Mouse (Mus musculus): Measurements from ENCODE around the gene Atg4c. TPM values are rescaled to one million over a fixed set of nuclear protein-coding genes. Genes with fewer than 3 reads are reported as not detected.

Atg4c gene
- polyA plus RNA-seq, 1 experiment from 2014 or later: 12.9 TPM

DNA sequence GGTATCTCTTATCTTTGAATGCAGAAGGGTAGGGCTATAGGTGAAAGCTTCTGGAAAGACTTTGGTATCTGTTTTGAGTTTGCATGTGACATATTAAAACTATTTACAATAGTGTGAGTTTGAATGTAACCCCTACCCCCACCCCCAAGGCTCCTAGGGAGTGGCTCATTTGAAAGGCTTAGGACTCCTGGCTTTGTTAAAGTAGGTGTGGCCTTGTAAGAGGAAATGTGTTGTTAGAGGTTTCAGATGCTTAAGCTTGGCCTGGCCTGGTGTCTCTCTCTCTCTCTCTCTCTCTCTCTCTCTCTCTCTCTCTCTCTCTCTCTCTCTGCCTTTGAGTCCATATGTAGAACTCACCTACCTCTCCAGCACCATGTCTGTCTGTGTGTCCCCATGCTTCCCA lies 5.0 kb downstream of the Atg4c start:
- Histone ChIP-seq H3K4me3 (ENCODE audit: low read depth, low read length) (no peak overlapping the region), H3K27ac (ENCODE audit: low read depth, low read length) (no peak overlapping the region), H3K9ac (ENCODE audit: low read length) (no peak overlapping the region), H3K36me3 (ENCODE audit: control insufficient read depth, insufficient read depth, low read length) (no peaks in the 10 kb centered on the region), H3K4me2 (ENCODE audit: low read length) (no peak overlapping the region), H3K9me3 (replicated peaks; ENCODE audit: control insufficient read depth, low read length) (no peaks in the 10 kb centered on the region), H3K27me3 (replicated peaks; ENCODE audit: control insufficient read depth, insufficient read depth, low read length) (no peaks in the 10 kb centered on the region), H3K4me1 (ENCODE audit: control insufficient read depth, insufficient read depth, low read length) (no peaks in the 10 kb centered on the region)
- ATAC-seq: no peak
- DNase-seq (ENCODE audit: low spot score): no peak

DNA sequence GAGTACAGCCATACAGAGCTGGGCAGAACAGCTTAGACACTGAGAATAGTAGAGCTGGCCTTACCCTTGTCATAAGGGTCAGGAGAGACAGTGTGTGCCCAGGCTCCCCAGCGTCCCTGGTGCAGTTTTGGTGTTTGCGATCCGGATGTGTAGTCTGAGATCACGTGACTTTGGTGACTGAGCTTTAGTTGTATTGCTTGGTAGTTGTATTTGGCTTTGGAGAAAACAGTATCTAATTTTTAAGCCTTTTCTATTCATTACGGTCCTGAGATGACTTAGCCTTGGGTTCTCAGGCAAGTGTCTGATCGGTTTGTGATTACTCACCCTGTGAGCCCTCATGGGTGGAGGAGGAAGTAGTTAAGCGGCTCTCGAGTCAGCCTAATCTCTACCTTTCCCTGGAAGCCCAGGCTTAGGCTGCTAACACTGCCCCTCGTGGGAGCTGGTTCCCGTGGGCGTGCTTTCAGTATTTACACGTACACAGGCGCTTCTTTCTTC lies 6.1 kb downstream of the Atg4c start:
- Histone ChIP-seq H3K4me1 (ENCODE audit: control insufficient read depth, insufficient read depth, low read length) (no peaks in the 10 kb centered on the region), H3K4me2 (ENCODE audit: low read length) (no peak overlapping the region), H3K4me3 (ENCODE audit: low read depth, low read length) (no peak overlapping the region), H3K27ac (ENCODE audit: low read depth, low read length) (no peak overlapping the region), H3K36me3 (ENCODE audit: control insufficient read depth, insufficient read depth, low read length) (no peaks in the 10 kb centered on the region), H3K9ac (ENCODE audit: low read length) (no peak overlapping the region), H3K27me3 (replicated peaks; ENCODE audit: control insufficient read depth, insufficient read depth, low read length) (no peaks in the 10 kb centered on the region), H3K9me3 (replicated peaks; ENCODE audit: control insufficient read depth, low read length) (no peaks in the 10 kb centered on the region)
- ATAC-seq (no peak), DNase-seq (ENCODE audit: low spot score) (no peak)
- WGBS: 81% methylated on average over 13 of the region's 13 CpGs

DNA sequence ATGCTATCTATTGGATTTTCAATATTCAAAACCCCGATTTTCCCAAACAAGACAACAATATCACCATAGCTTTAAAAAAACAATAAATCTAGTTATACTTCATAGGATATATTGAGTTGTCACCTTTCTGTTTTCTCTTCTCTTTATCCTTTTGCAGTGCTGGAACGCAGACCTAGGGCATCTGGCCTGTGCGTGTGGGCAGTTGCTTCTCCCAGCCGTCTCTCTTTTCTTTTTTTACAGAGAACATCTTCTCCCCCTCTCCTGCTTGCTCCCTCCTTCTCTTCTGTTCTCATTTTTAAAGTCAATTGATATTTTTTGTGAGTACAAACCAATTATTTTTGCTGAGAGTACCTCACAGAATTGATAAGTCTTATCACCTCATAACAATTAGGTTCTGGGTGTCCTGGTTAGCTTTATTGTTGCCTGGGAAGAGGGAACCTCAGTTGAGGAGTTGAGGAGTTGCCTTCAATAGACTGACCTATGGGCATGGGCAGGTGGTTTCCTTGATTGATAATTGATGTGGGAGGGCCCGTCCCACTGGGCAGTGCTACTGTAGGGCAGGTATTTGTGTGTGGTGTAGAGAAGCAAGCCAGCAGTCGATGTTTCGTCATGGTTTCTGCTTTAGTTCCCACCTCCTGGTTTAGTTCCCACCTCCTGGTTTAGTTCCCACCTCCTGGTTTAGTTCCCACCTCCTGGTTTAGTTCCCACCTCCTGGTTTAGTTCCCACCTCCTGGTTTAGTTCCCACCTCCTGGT lies 6.8 kb downstream of the Atg4c start:
- H3K27ac ChIP-seq (ENCODE audit: low read depth, low read length): no peak overlapping the region
- H3K4me2 ChIP-seq (ENCODE audit: low read length): no peak overlapping the region
- H3K9me3 ChIP-seq (replicated peaks; ENCODE audit: control insufficient read depth, low read length): no peaks in the 10 kb centered on the region
- no peaks in the 10 kb centered on the region for H3K4me1 ChIP-seq (ENCODE audit: control insufficient read depth, insufficient read depth, low read length)
- H3K36me3 ChIP-seq (ENCODE audit: control insufficient read depth, insufficient read depth, low read length): no peaks in the 10 kb centered on the region
- WGBS: 91% methylated on average over 7 of the region's 7 CpGs
- H3K4me3 ChIP-seq (ENCODE audit: low read depth, low read length): no peak overlapping the region
- no peak for DNase-seq (ENCODE audit: low spot score)
- no peak overlapping the region for H3K9ac ChIP-seq (ENCODE audit: low read length)
- no peak for ATAC-seq
- H3K27me3 ChIP-seq (replicated peaks; ENCODE audit: control insufficient read depth, insufficient read depth, low read length): no peaks in the 10 kb centered on the region

DNA sequence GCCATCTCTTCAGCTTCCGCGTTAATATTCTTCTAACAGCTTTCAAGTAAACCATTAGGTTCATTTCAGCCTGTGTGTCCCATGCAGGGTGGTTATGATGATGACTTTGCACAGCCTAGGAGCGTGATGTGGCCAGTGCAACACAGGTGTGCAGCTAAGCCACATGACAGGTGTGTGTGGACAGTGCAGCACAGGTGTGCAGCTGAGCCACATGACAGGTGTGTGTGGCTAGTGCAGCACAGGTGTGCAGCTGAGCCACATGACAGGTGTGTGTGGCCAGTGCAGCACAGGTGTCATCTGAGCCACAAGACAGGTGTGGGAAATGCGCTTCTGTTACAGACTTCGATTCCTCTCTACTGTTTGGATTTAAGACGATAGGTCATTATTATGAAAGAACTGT lies 12.0 kb downstream of the Atg4c start:
- Histone ChIP-seq H3K4me2 (ENCODE audit: low read length) (no peak overlapping the region), H3K27me3 (replicated peaks; ENCODE audit: control insufficient read depth, insufficient read depth, low read length) (no peaks in the 10 kb centered on the region), H3K9ac (ENCODE audit: low read length) (no peak overlapping the region), H3K4me1 (ENCODE audit: control insufficient read depth, insufficient read depth, low read length) (no peaks in the 10 kb centered on the region), H3K9me3 (replicated peaks; ENCODE audit: control insufficient read depth, low read length) (no peaks in the 10 kb centered on the region), H3K27ac (ENCODE audit: low read depth, low read length) (no peak overlapping the region), H3K4me3 (ENCODE audit: low read depth, low read length) (no peak overlapping the region), H3K36me3 (ENCODE audit: control insufficient read depth, insufficient read depth, low read length) (no peaks in the 10 kb centered on the region)
- 95% methylated on average over 6 of the region's 6 CpGs for WGBS
- DNase-seq (ENCODE audit: low spot score) (no peak), ATAC-seq (no peak)

DNA sequence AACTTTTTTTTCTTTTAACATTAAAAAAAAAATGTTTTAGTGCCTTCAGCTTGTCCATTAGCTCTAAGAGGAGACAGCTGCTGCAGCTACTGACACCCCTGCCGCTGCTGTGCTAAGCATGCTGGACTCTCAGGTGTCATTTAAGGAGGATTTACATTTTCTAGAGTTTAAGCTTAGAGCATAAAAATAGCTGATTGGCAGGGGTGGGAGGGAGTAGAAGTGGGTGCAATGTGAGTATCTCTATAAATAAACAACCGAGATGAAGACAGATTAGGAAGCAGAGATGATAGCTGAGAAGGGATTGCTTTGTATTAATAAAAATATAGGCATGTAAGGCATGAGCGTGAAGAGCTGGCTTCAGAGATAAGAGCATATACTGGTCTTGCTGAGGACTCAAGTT lies 12.6 kb downstream of the Atg4c start:
- Histone ChIP-seq H3K9me3 (replicated peaks; ENCODE audit: control insufficient read depth, low read length) (no peaks in the 10 kb centered on the region), H3K4me1 (ENCODE audit: control insufficient read depth, insufficient read depth, low read length) (no peaks in the 10 kb centered on the region), H3K27me3 (replicated peaks; ENCODE audit: control insufficient read depth, insufficient read depth, low read length) (no peaks in the 10 kb centered on the region), H3K4me3 (ENCODE audit: low read depth, low read length) (no peak overlapping the region), H3K27ac (ENCODE audit: low read depth, low read length) (no peak overlapping the region), H3K9ac (ENCODE audit: low read length) (no peak overlapping the region), H3K4me2 (ENCODE audit: low read length) (no peak overlapping the region), H3K36me3 (ENCODE audit: control insufficient read depth, insufficient read depth, low read length) (no peaks in the 10 kb centered on the region)
- 81% methylated on average over 3 of the region's 3 CpGs for WGBS
- ATAC-seq (no peak), DNase-seq (ENCODE audit: low spot score) (no peak)

DNA sequence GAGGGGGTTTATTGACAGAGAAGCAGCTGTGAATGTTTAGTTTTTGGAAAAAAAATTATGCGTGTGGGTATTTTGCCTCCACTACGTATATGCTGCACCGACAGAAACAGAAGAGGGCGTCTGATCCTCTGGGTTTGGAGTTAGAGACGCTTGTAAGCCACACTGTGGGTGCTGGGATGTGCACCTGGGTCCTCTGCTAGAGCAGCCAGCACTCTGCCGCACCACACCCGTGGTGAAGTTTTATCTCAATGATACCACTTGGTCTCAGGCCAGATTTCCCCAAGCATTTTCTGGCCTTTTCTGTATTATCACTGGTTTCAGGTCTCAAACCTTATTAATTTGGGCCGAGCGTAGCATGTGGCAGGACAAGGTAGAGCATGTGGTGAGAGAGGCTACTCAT lies 16.4 kb downstream of the Atg4c start:
- no peak overlapping the region for H3K9ac ChIP-seq (ENCODE audit: low read length)
- DNase-seq (ENCODE audit: low spot score) (no peak), ATAC-seq (no peak)
- no peaks in the 10 kb centered on the region for H3K9me3 ChIP-seq (replicated peaks; ENCODE audit: control insufficient read depth, low read length)
- no peaks in the 10 kb centered on the region for H3K4me1 ChIP-seq (ENCODE audit: control insufficient read depth, insufficient read depth, low read length)
- 93% methylated on average over 9 of the region's 9 CpGs for WGBS
- no peaks in the 10 kb centered on the region for H3K27me3 ChIP-seq (replicated peaks; ENCODE audit: control insufficient read depth, insufficient read depth, low read length)
- H3K4me3 ChIP-seq (ENCODE audit: low read depth, low read length): no peak overlapping the region
- H3K36me3 ChIP-seq (ENCODE audit: control insufficient read depth, insufficient read depth, low read length): 0 out of 2 replicates have a peak, but pooled peaks cover 9% of the 10 kb centered on the region
- no peak overlapping the region for H3K27ac ChIP-seq (ENCODE audit: low read depth, low read length)
- no peak overlapping the region for H3K4me2 ChIP-seq (ENCODE audit: low read length)

DNA sequence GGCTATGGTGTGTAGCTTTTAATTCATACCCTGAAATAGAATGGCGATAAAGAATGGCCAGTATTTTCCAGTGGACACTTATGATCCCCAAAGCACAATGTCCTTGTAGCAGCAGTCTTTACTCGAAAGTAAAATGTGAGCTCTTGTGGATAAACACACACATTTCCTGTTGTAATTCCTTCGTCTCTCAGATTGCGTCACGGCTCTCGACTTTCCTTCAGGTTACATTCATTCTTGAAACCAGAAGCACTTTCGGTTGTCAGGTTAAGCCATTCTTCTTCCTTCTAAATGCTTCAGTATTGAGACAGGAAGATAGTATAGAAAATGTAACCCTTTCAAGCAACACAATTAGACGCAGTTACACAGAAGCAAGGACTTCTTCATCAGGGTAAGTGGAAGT lies 17.9 kb downstream of the Atg4c start:
- DNase-seq (ENCODE audit: low spot score) (no peak), ATAC-seq (no peak)
- Histone ChIP-seq H3K36me3 (ENCODE audit: control insufficient read depth, insufficient read depth, low read length) (peaks cover 15% of the 10 kb centered on the region; the same call in 1 of the 2 replicates), H3K9ac (ENCODE audit: low read length) (no peak overlapping the region), H3K4me1 (ENCODE audit: control insufficient read depth, insufficient read depth, low read length) (no peaks in the 10 kb centered on the region), H3K9me3 (replicated peaks; ENCODE audit: control insufficient read depth, low read length) (no peaks in the 10 kb centered on the region), H3K27ac (ENCODE audit: low read depth, low read length) (no peak overlapping the region), H3K27me3 (replicated peaks; ENCODE audit: control insufficient read depth, insufficient read depth, low read length) (no peaks in the 10 kb centered on the region), H3K4me3 (ENCODE audit: low read depth, low read length) (no peak overlapping the region), H3K4me2 (ENCODE audit: low read length) (no peak overlapping the region)
- 87% methylated on average over 8 of the region's 8 CpGs for WGBS

DNA sequence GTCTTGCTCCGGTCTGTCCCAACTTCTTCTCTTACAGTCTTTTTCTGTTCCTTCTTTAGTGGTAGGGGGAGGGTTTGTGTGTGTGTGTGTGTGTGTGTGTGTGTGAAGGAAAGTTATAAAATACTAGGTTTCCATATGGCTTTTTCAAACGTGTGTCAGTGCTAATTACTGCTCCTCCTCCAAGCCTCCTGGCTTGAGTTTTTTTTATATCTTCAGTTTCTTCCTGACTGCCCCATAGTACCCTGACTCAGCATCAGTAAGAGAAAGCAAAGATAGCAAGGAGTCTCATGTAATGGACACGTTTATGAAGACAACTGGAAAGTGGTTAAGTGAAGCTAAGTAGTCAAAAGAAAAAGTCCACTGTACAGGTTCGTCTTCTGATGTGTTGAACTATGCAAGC lies 19.4 kb downstream of the Atg4c start:
- ATAC-seq: no peak
- H3K4me1 ChIP-seq (ENCODE audit: control insufficient read depth, insufficient read depth, low read length): no peaks in the 10 kb centered on the region
- H3K36me3 ChIP-seq (ENCODE audit: control insufficient read depth, insufficient read depth, low read length): peaks cover 15% of the 10 kb centered on the region; the same call in 1 of the 2 replicates
- DNase-seq (ENCODE audit: low spot score): no peak
- no peak overlapping the region for H3K4me3 ChIP-seq (ENCODE audit: low read depth, low read length)
- H3K27me3 ChIP-seq (replicated peaks; ENCODE audit: control insufficient read depth, insufficient read depth, low read length): no peaks in the 10 kb centered on the region
- no peaks in the 10 kb centered on the region for H3K9me3 ChIP-seq (replicated peaks; ENCODE audit: control insufficient read depth, low read length)
- H3K4me2 ChIP-seq (ENCODE audit: low read length): no peak overlapping the region
- WGBS: 82% methylated on average over 4 of the region's 4 CpGs
- no peak overlapping the region for H3K27ac ChIP-seq (ENCODE audit: low read depth, low read length)
- no peak overlapping the region for H3K9ac ChIP-seq (ENCODE audit: low read length)

DNA sequence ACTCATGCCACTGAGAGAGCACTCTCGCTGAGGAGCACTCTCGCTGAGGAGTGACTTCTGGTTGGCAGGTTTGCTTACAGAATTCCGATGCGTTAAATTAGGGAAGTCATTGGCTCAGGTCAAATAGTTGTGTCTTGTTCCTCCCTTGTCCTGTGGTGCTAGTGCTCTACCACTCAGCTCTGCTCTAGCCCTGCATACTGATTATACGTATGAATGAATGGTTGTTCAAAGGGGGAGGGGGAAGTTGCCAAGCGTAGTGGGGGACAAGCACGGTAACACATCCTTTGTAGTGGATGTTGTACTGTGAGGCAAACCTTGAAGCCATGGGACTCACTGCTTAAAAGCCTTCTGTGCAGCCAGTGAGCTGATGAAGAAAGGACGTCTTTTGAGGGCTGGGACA lies 28.5 kb downstream of the Atg4c start:
- Histone ChIP-seq H3K27me3 (replicated peaks; ENCODE audit: control insufficient read depth, insufficient read depth, low read length) (no peaks in the 10 kb centered on the region), H3K4me3 (ENCODE audit: low read depth, low read length) (no peak overlapping the region), H3K9me3 (replicated peaks; ENCODE audit: control insufficient read depth, low read length) (no peaks in the 10 kb centered on the region), H3K4me2 (ENCODE audit: low read length) (no peak overlapping the region), H3K4me1 (ENCODE audit: control insufficient read depth, insufficient read depth, low read length) (no peaks in the 10 kb centered on the region), H3K9ac (ENCODE audit: low read length) (no peak overlapping the region), H3K27ac (ENCODE audit: low read depth, low read length) (no peak overlapping the region), H3K36me3 (ENCODE audit: control insufficient read depth, insufficient read depth, low read length) (peaks cover 23% of the 10 kb centered on the region; the same call in 1 of the 2 replicates)
- WGBS: 76% methylated on average over 8 of the region's 8 CpGs
- ATAC-seq (no peak), DNase-seq (ENCODE audit: low spot score) (no peak)

Measured in forebrain, embryonic 14.5 days (tissue).